Mouse (Mus musculus): ENCODE results near the gene Htr3a. TPM values are rescaled to one million over a fixed set of nuclear protein-coding genes. Genes with fewer than 3 reads are reported as not detected.

Gene Htr3a
- polyA plus RNA-seq, 1 experiment: 1.8 TPM

- WGBS: 46% methylated on average over 10 of the region's 10 CpGs
- Histone ChIP-seq H3K4me3 (replicated peaks; ENCODE audit: insufficient read depth, low read depth, low read length) (no peak overlapping the region), H3K4me1 (ENCODE audit: control insufficient read depth, insufficient read depth, low read length) (no peaks in the 10 kb centered on the region), H3K27me3 (ENCODE audit: control insufficient read depth, insufficient read depth, low read length) (no peaks in the 10 kb centered on the region), H3K27ac (ENCODE audit: insufficient read depth, low read length) (no peak overlapping the region)
- TF ChIP-seq POLR2A (IDR thresholded peaks at IDR 0.05; ENCODE audit: borderline replicate concordance, insufficient read depth, low read length) (no peak), CTCF (IDR thresholded peaks at IDR 0.05; ENCODE audit: borderline replicate concordance, insufficient read depth, low read depth, low read length) (no peak)
- DNase-seq: no peak
Measured at GRCm38 (mm10) chr9:48861481-48861880, 49.4 kb downstream of the Htr3a start.

DNA sequence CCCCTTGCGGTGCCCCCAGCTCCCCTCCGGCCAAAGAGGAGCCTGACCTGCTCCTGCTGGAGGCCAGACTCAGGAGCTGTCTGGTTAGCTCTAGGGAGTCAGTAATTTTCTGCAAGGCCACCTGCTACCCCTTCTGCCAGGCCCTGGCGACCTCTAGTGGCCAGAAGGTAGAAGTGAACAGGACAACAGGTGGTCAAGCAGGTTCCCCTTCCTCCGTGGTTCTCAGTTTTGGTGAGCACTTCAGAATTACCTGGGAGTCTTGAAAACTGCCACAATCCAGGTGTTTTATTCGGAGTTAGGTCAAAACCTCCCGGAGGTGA is 50.4 kb downstream of the Htr3a start:
- peak; percentile 65 to 77 for DNase-seq
- Histone ChIP-seq H3K27ac (ENCODE audit: insufficient read depth, low read length) (no peak overlapping the region), H3K4me1 (ENCODE audit: control insufficient read depth, insufficient read depth, low read length) (no peaks in the 10 kb centered on the region), H3K27me3 (ENCODE audit: control insufficient read depth, insufficient read depth, low read length) (no peaks in the 10 kb centered on the region), H3K4me3 (replicated peaks; ENCODE audit: insufficient read depth, low read depth, low read length) (no peak overlapping the region)
- no peak for TF ChIP-seq POLR2A (IDR thresholded peaks at IDR 0.05; ENCODE audit: borderline replicate concordance, insufficient read depth, low read length)
- TF ChIP-seq CTCF (IDR thresholded peaks at IDR 0.05; ENCODE audit: borderline replicate concordance, insufficient read depth, low read depth, low read length): peak; percentile 97
- 2% methylated on average over 6 of the region's 6 CpGs for WGBS

DNA sequence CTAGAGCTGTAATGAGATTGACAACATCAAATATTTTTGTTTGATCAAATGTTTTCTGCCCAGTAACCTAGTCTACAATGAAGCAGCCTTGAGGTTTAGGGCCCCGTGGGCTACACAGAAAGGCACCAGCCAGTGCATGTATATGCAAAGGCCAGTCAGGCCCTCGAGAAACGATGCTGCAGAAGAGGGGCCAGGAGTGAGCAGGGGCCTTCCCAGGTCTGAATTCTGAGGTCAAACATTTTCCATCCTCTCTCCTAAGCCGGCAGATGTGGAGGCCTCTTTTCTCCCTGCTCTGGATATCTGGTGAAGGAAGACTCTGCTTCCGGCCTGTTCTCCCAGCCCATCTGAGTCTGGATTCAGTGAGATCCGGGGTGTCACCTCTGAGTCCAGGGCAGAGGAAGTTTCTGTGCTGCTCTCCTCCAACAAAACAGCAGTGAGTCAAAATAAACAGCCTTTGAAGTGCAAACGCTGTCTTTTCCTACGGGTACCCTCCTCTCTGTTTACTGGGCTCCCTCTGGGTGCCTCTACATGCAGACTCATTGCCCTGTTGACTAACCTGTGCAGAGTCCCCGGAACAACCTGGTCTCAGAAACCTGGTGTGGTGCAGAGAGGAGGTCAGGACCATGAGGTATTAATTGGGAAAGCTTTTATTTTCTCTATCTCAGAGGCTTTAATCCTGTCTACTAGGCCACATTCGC is 50.9 kb downstream of the Htr3a start:
- H3K27me3 ChIP-seq (ENCODE audit: control insufficient read depth, insufficient read depth, low read length): no peaks in the 10 kb centered on the region
- no peak for DNase-seq
- no peaks in the 10 kb centered on the region for H3K4me1 ChIP-seq (ENCODE audit: control insufficient read depth, insufficient read depth, low read length)
- TF ChIP-seq POLR2A (IDR thresholded peaks at IDR 0.05; ENCODE audit: borderline replicate concordance, insufficient read depth, low read length) (no peak), CTCF (IDR thresholded peaks at IDR 0.05; ENCODE audit: borderline replicate concordance, insufficient read depth, low read depth, low read length) (no peak)
- 57% methylated on average over 10 of the region's 10 CpGs for WGBS
- no peak overlapping the region for H3K27ac ChIP-seq (ENCODE audit: insufficient read depth, low read length)
- no peak overlapping the region for H3K4me3 ChIP-seq (replicated peaks; ENCODE audit: insufficient read depth, low read depth, low read length)

- Histone ChIP-seq H3K27me3 (ENCODE audit: control insufficient read depth, insufficient read depth, low read length) (no peaks in the 10 kb centered on the region), H3K27ac (ENCODE audit: insufficient read depth, low read length) (no peak overlapping the region), H3K4me1 (ENCODE audit: control insufficient read depth, insufficient read depth, low read length) (no peaks in the 10 kb centered on the region), H3K4me3 (replicated peaks; ENCODE audit: insufficient read depth, low read depth, low read length) (no peak overlapping the region)
- TF ChIP-seq CTCF (IDR thresholded peaks at IDR 0.05; ENCODE audit: borderline replicate concordance, insufficient read depth, low read depth, low read length) (no peak), POLR2A (IDR thresholded peaks at IDR 0.05; ENCODE audit: borderline replicate concordance, insufficient read depth, low read length) (no peak)
- no peak for DNase-seq
- 69% methylated on average over 7 of the region's 7 CpGs for WGBS
Measured at GRCm38 (mm10) chr9:48857944-48858343, 53.0 kb downstream of the Htr3a start.

DNA sequence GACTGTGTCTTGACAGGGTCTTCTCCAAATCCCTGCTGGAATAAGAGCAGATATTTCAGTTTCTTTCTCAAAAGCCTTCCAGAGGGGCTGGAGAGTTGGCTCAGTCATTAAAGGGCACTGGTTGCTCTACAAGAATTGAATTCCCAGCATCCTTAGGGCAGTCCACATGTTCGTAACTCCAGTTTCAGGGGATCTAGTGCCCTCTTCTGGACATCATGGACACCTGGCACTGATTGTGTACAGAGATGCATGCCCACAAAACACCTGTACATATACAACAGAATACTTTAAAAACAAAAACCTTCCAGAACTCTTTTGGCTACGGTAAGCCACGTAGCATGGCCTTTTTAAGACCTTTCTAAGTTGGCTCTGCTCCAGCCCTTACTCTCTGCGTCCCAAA is 54.7 kb downstream of the Htr3a start:
- Histone ChIP-seq H3K4me3 (replicated peaks; ENCODE audit: insufficient read depth, low read depth, low read length) (no peak overlapping the region), H3K4me1 (ENCODE audit: control insufficient read depth, insufficient read depth, low read length) (no peaks in the 10 kb centered on the region), H3K27ac (ENCODE audit: insufficient read depth, low read length) (no peak overlapping the region), H3K27me3 (ENCODE audit: control insufficient read depth, insufficient read depth, low read length) (no peaks in the 10 kb centered on the region)
- peak; percentile 23; the same call in 1 of the 2 replicates for TF ChIP-seq CTCF (IDR thresholded peaks at IDR 0.05; ENCODE audit: borderline replicate concordance, insufficient read depth, low read depth, low read length)
- no peak for TF ChIP-seq POLR2A (IDR thresholded peaks at IDR 0.05; ENCODE audit: borderline replicate concordance, insufficient read depth, low read length)
- DNase-seq: no peak
- WGBS: 82% methylated on average over 4 of the region's 4 CpGs

DNA sequence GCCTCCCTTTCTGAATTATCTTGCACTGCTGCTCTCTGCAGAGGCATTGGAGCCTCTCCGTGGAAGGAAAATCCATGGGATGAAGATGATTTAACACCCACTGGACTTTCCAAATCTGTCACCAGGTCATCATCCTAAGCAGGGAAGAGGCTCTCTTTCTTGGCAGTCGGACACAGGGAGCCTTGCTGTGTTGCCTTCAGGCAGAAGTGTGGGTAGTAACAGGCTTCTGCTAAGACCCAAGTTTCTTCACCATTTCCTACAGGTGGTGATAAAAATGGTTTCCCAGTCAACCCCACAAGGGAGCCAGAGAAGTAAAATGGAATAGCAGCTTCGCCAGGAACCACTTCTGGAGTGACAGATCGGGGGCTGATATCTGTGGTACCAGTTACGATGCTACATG is 61.4 kb downstream of the Htr3a start:
- H3K27ac ChIP-seq (ENCODE audit: insufficient read depth, low read length): no peak overlapping the region
- no peaks in the 10 kb centered on the region for H3K27me3 ChIP-seq (ENCODE audit: control insufficient read depth, insufficient read depth, low read length)
- no peak overlapping the region for H3K4me3 ChIP-seq (replicated peaks; ENCODE audit: insufficient read depth, low read depth, low read length)
- DNase-seq: no peak
- no peaks in the 10 kb centered on the region for H3K4me1 ChIP-seq (ENCODE audit: control insufficient read depth, insufficient read depth, low read length)
- no peak for TF ChIP-seq CTCF (IDR thresholded peaks at IDR 0.05; ENCODE audit: borderline replicate concordance, insufficient read depth, low read depth, low read length)
- no peak for TF ChIP-seq POLR2A (IDR thresholded peaks at IDR 0.05; ENCODE audit: borderline replicate concordance, insufficient read depth, low read length)
- WGBS: 82% methylated on average over 5 of the region's 5 CpGs

Other genes with a start within 250 kb of the Htr3a start
- 5.0 and 8.5 TPM in 2 replicates for gene Zbtb16, start 74.9 kb downstream of the Htr3a start, polyA plus RNA-seq (2012; rRNA removed)
- gene Htr3b, start 53.9 kb upstream of the Htr3a start, polyA plus RNA-seq (2012; rRNA removed): not detected in 2 replicates
- gene Usp28, start 74.3 kb upstream of the Htr3a start, polyA plus RNA-seq (2012; rRNA removed): 78.3 and 94.3 TPM in 2 replicates
- gene Zw10, start 144.5 kb upstream of the Htr3a start, polyA plus RNA-seq (2012; rRNA removed): 32.7 and 33.3 TPM in 2 replicates
- gene Tmprss5, start 170.2 kb upstream of the Htr3a start, polyA plus RNA-seq (2012; rRNA removed): 7.3 and 8.4 TPM in 2 replicates

Measured in cerebellum, adult 2 months (tissue).